Mouse (Mus musculus): ENCODE results near the gene Liph.
"Not testable (repeated sequence)": the region's sequence is repeated elsewhere in the genome, so short reads cannot be mapped to it uniquely, and the experiment has no call there.

Gene Liph

GRCm38 (mm10) chr16:21970536-21970935 is 24.9 kb downstream of the Liph start:
- DNase-seq, result no peak

- DNase-seq, result no peak
These were observed 25.6 kb downstream of the Liph start for GRCm38 (mm10) chr16:21969874-21970273.

- no peak for DNase-seq
These were observed 29.9 kb downstream of the Liph start for GRCm38 (mm10) chr16:21965576-21965975.

GRCm38 (mm10) chr16:21955591-21955990 is 39.9 kb downstream of the Liph start:
- no peak for DNase-seq

GRCm38 (mm10) chr16:21946761-21947715 is 48.4 kb downstream of the Liph start, which contains the start of gene Tmem41a:
Gene Tmem41a, minus strand, starts transcription at chr16:21947552.
- DNase-seq, result peak; percentile 94

- no peak for DNase-seq
These were observed 67.0 kb downstream of the Liph start for GRCm38 (mm10) chr16:21928471-21928870.

- no peak for DNase-seq
These were observed 78.8 kb downstream of the Liph start for GRCm38 (mm10) chr16:21916681-21917080.

- DNase-seq, result no peak
These were observed 82.1 kb downstream of the Liph start for GRCm38 (mm10) chr16:21913347-21913746.

GRCm38 (mm10) chr16:21908906-21909305 is 86.6 kb downstream of the Liph start:
- DNase-seq, result not testable (repeated sequence)

GRCm38 (mm10) chr16:21906902-21907301 is 88.6 kb downstream of the Liph start:
- DNase-seq, result no peak

- no peak for DNase-seq
These were observed 89.5 kb downstream of the Liph start for GRCm38 (mm10) chr16:21905996-21906395.

- DNase-seq, result no peak
These were observed 90.8 kb downstream of the Liph start for GRCm38 (mm10) chr16:21904636-21905035.
